Mouse (Mus musculus) kidney, adult 9 months (tissue): ENCODE measurements around the gene Alg12.
"Not testable (repeated sequence)": the region's sequence is repeated elsewhere in the genome, so short reads cannot be mapped to it uniquely, and the experiment has no call there.

Experiments
- DNase-seq: peaks from one replicate; pipeline ENCODE4 v3.0.0; 2022

The Alg12 gene

GRCm38 (mm10) chr15:88768537-88768936, 50.6 kb downstream of the Alg12 start:
- DNase-seq: no peak

- DNase-seq: not testable (repeated sequence)
These were observed 53.0 kb downstream of the Alg12 start for GRCm38 (mm10) chr15:88766139-88766538.

DNA sequence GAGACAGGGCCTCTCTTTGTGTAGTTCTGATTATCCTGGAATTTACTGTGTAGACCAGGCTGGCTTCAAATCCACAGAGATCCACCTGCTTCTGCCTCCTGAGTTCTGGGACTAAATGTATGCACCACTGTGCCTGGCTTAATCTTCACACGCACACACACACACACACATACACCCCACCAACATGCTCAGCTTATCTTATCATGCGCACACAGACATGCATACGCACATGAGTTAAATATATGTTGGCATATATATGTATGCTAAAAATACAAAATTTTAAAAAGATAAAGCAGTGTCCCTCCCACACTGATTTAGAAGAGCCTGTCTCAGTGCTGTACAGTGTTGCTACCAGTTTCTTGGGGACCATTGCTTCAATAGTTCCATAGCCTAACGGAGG, 57.6 kb downstream of the Alg12 start:
- no peak for DNase-seq

DNA sequence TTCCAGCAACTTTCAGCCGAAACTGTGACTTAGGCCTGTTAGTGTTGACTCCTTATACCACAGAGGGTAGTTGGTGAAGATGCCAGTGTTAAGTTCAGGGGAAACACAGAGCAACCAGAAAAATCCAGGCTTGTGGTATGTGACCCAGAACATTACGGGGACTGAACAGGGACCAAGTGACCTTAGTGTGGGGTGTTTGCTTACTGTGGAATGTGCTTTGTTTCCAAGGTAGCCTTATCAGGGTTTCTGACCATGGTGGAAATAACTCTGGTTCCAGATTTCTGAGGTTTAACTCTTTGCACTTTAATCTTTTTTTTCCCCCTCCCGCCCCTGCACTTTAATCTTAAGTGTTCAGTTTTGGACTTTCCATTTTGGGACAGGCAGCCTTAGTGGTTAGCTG, 61.1 kb downstream of the Alg12 start:
- DNase-seq: peak; percentile 59

DNA sequence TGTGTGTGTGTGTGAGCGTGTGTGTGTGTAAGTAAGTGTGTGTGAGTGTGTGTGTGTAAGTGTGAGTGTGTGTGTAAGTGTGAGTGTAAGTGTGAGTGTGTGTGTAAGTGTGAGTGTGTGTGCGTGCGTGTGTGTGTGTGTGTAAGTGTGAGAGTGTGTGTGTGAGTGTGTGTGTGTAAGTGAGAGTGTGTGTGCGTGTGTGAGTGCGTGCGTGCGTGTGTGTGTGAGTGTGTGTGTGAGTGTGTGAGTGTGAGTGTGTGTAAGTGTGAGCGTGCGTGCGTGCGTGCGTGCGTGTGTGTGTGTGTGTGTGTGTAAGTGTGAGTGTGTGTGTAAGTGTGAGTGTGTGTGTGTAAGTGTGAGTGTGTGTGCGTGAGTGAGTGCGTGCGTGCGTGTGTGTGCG, 63.4 kb downstream of the Alg12 start:
- no peak for DNase-seq
